18 mouse cellular contexts compared by ENCODE assay signal in the genomic region with DNA sequence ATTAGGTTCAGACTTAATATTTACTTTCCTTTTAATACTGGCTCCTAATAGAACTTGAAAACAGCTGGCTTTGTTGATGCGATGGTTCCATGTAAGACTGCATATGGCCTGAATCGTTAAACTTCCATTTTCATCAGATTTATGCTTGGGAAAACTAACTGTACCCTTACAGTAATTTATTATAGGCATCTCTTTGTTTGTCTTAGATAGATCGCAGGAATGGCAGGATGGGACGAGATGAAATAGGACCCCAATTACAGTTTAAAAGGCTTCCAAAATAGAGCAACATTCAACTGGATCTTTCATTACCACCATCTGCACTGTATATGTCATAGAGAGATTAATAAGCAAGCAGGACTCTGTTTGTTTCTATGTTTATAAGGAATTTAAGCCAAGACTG.
"Had no signal": no experiment of that assay in that cellular context is flagged by ENCODE, and none has a peak within 500 bp of the region (broad histone marks: within the 10 kb centered on the region; RNA-seq: fewer than 3 reads in every experiment).

No protein-coding gene starts in this region.

- H3K4me2 ChIP-seq: hindbrain, embryonic 14.5 days; liver, embryonic 13.5 days; midbrain, embryonic 11.5 days had no signal

- H3K27me3 ChIP-seq: liver, embryonic 13.5 days had no signal

- H3K36me3 ChIP-seq: liver, embryonic 13.5 days had no signal

- ATAC-seq: hindbrain, postnatal 0 days; inflammation-experienced regulatory T-cells, adult 6 months; lung, postnatal 0 days had no signal

- H3K27ac ChIP-seq: hindbrain, embryonic 14.5 days; hindbrain, postnatal 0 days; left cerebral cortex, adult 2 months; liver, embryonic 13.5 days had no signal

- DNase-seq: kidney, adult 8-10 months; kidney, postnatal 14 days; layer of hippocampus, postnatal 36 days; liver, embryonic 13.5 days; lung, adult 2 months; lung, postnatal 36 days; midbrain, embryonic 14.5 days; right cerebral cortex, adult 18-20 months; right cerebral cortex, postnatal 14 days; right cerebral cortex, postnatal 4 days; thymus, adult 18-20 months; thymus, postnatal 36 days had no signal

- H3K4me1 ChIP-seq: liver, embryonic 13.5 days had no signal

- H3K9ac ChIP-seq: hindbrain, embryonic 14.5 days; liver, embryonic 13.5 days had no signal

- H3K4me3 ChIP-seq: left cerebral cortex, adult 2 months; liver, embryonic 13.5 days had no signal

- H3K9me3 ChIP-seq: liver, embryonic 13.5 days had no signal
